Mouse (Mus musculus): ENCODE measurements at regions not wholly inside any gene's neighbourhood (a gene's known extent, or its start where the extent isn't known, plus 50 kb on each side); places are given as distances from the start of the nearest gene placed in this dataset.

- no peak for DNase-seq (ENCODE audit: low spot score in 2 of 2)
Observed at GRCm38 (mm10) chr7:51722420-51722819, 100.6 kb downstream of the Slc17a6 start.

GRCm38 (mm10) chr7:51723955-51724354, 102.1 kb downstream of the Slc17a6 start:
- DNase-seq (ENCODE audit: low spot score in 2 of 2): no peak

DNA sequence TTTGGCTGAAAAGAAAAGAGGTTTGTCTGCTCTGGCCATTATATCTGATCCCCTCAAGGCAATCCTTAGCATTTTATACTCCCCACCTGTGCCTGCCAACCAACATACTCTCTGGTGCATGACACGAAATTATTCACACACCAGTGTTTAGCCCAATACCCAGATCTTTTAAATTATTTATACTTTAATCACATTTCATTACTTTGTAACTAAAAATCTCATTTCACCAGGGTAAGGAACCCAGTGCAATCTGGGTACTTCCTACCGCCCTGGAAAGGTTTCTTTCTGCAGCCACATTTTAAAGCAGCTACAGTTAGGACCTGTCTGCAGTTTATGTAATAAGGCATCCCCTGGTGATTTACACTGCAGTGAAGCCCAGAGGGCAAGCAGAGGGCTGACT, 114.5 kb downstream of the Slc17a6 start:
- DNase-seq (ENCODE audit: low spot score in 2 of 2): no peak

DNA sequence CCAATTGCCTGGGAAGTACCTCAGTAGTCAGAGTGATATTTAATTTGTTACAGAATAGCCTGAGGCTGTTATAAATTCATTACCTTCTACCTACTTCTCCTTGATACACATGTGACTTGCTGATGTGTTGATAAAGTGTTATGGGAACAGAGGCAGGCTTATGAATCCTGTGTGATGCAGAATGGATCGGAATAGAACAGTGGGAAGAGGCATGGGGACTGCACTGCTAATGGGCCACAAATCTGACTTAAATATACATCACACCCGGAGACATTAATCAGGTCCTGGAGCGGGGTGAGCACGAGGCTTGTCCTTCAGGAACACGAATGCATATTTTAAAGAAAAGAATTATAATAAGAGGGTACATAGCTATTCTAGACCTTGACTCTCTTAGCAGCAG, 117.8 kb downstream of the Slc17a6 start:
- no peak for DNase-seq (ENCODE audit: low spot score in 2 of 2)

- DNase-seq (ENCODE audit: low spot score in 2 of 2): no peak
Observed at GRCm38 (mm10) chr7:51740928-51741327, 119.1 kb downstream of the Slc17a6 start.

DNA sequence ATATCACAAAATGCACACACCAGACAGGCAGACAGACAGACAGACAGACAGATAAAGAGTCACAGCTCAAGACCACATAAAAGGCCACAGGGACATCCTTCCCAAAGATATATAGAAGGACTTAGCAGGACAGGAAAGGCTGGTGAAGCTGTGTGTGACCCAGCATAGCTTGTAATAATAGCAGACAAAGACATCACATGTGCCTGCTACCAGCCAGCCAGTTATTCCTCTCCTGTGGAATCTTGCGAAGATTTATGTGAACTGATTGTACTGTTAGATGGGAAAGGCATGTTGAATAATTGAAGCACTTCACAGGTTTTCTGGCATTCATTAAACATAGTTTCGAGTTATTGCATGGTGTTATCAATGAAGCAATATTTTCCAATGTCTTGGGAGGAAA, 119.1 kb upstream of the Gas2 start:
- DNase-seq (ENCODE audit: low spot score in 2 of 2): no peak

GRCm38 (mm10) chr7:51745598-51745997, 116.2 kb upstream of the Gas2 start:
- DNase-seq (ENCODE audit: low spot score in 2 of 2): no peak

DNA sequence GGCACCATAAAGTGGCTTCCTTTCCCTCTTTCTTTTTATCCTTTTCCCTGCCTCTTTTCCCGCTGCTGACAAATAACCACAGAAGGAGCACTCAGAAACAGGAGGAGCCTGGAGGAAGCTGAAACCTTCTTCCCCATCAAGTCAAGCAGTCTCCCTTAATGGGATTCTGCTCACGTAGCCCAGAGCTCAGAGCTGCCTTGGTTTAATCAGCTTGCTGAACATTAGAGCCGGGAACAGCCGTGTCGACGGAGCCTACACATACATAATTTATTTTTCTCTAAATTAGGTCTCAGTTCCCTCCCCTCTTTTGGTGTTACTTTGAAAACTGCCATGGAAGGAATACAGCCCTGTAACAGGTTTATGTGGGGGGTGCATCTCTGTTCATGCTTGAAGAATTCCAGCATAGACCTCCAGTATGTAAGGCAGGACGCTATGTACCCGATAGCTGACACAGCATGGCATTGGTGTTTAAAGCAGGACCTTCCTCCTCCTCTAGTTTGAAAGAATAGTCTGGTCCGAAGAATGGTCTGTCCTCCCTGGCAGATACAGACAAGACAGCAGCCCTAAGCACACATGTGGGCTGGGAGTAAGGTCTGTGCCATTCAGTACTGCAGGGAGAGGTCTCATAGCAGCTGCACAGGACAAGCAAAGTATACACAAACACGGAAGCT, 113.0 kb upstream of the Gas2 start:
- peak; percentile 10 to 16 for DNase-seq (ENCODE audit: low spot score in 2 of 2)

DNA sequence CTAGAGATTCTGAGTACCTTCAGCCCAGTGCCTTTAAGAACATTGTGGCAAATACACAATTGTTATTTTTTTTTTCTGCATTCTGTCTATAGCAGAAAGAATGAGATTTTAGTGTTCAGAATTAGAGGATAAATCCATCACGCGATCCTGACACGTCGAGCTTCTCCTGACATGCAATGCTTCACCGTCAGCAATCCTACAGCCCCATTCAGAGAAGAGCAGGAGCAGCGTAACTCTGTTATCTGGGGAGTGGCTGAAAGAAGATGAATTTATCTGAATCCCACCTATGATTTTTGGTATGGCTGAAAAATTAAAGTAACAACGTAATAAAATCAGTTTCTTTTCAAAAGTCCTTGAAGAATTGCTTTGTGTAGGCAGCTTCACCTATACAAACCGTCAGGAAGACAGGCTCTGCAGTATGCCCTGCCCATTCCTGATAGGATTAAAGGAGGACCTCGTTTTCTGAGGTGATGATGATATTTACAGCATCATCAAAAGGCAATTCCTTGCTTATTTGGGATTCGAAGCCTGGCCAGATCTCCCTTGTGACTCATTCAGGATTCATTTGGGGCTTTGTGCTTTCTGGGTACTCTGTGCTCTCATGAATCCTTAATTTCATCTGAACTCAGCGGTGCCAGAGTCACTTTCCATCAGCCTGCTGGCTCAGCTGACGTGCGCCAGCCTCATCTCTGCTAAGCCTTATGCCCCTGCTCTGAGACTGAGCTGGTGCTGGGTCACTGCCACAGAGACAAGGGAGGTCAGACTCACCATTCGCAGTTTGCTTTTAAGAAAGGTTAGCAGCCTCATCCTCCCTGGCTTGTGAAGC, 112.3 kb upstream of the Gas2 start:
- no peak for DNase-seq (ENCODE audit: low spot score in 2 of 2)

DNA sequence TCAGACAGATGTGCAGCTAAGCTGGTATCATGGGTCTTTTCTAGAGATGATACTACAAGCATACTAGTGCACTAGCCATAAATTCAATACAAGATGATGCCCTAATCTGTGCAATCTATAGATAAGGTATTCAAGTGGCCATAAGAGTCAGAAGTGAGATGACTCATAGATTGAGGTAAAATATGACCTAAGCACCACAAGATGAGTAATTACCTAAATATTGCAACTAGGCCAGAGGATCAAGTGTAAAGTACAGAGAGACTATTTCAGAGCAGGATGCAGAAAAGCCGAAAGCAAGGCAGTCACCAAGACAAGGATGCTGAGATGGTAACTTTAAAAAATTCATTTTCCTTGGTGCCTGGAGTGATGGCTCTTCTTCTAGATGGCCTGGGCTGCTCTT, 111.5 kb upstream of the Gas2 start:
- DNase-seq (ENCODE audit: low spot score in 2 of 2): no peak

DNA sequence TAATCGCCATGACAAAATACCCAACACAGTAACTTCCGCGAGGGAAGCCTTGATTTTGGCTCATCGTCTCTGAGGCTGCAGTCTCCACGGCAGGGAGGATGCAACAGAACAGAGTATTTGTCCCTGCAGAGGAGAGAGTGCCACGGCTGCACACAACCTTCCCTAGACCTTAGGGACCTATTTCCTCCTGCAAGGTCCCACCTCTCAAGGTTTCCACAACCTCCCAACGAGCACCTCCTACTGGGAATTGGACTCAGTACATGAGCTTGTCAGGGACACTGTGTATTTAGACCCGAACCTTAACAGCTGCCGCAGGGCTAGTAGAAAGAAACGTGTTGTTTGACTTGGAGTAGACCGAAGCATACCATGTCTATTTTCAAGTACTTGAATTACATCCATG, 108.8 kb upstream of the Gas2 start:
- DNase-seq (ENCODE audit: low spot score in 2 of 2): no peak

- no peak for DNase-seq (ENCODE audit: low spot score in 2 of 2)
Observed at GRCm38 (mm10) chr7:51754208-51754888, 107.5 kb upstream of the Gas2 start.

GRCm38 (mm10) chr7:51756218-51756617, 105.6 kb upstream of the Gas2 start:
- DNase-seq (ENCODE audit: low spot score in 2 of 2): no peak

- no peak for DNase-seq (ENCODE audit: low spot score in 2 of 2)
Observed at GRCm38 (mm10) chr7:51759536-51760153, 102.2 kb upstream of the Gas2 start.

DNA sequence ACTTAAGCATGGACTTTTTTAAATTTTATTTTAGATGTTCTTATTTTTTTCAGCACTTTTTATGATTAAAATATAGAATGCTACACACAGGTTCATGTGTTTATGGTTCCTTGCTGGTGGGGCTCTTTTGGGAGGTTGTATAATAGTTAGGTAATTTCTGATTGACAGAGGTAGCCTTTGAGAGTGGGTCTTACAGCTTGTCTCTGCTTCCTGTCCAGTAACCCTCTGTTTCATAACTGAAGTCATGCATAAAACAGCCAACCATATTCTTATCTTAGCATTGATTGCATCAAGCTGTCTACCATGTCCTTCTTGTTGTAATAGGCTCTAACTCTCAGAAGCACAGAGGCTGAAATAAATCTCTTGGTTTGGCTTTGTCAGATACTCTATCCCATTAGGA, 94.7 kb upstream of the Gas2 start:
- no peak for DNase-seq (ENCODE audit: low spot score in 2 of 2)

GRCm38 (mm10) chr7:51771895-51772871, 89.6 kb upstream of the Gas2 start:
- DNase-seq (ENCODE audit: low spot score in 2 of 2): no peak

GRCm38 (mm10) chr7:51775968-51776367, 85.8 kb upstream of the Gas2 start:
- DNase-seq (ENCODE audit: low spot score in 2 of 2): no peak

DNA sequence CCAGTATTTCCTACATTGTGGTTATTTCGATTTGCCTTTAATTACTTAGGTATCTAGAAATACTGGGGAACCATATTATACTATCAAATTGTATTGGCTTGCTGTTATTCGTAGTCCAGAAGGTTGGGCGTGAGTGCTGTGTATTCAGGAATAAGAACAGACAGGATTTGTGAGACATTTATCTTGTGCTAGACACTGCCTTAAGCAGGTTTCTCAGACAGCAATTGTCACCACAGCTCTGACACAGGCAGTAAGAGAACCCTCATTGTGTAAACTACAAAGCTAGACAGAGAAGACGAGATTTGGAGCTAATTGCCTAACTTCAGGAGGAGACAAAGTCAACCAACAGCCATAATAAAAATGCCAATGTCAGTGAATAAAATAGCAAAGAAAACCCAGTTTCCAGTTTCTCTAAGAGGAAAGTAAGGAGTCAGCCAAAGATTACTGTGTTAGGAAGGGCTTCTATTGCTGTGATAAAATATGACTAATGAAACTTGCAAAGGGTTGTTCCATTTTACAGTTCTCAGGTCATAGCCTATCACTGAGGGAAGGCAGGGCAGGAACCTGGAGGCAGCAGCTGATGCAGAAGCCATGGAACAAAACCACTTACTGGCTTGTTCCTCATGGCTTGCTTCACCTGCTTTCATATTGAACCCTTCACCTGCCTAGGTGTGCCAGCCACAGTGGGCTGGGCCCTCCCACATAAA, 78.6 kb upstream of the Gas2 start:
- no peak for DNase-seq (ENCODE audit: low spot score in 2 of 2)

GRCm38 (mm10) chr7:51783923-51784686, 77.7 kb upstream of the Gas2 start:
- no peak for DNase-seq (ENCODE audit: low spot score in 2 of 2)
